Mouse (Mus musculus) urinary bladder, postnatal 0 days (tissue): ENCODE measurements around the gene Lrrc47. TPM values are rescaled to one million over a fixed set of nuclear protein-coding genes. Genes with fewer than 3 reads are reported as not detected.

Source experiments
- polyA plus RNA-seq: library from polyadenylated mRNA; unstranded; fragments of >200 nt; fragmentation: Nextera tagmentation; extraction: Ambion mirVana; gene quantifications from 2 replicates; pipeline ENCODE4 v1.2.1, GENCODE M21; 2015

The Lrrc47 gene
- polyA plus RNA-seq = 11.9 and 12.8 TPM in 2 replicates

DNA sequence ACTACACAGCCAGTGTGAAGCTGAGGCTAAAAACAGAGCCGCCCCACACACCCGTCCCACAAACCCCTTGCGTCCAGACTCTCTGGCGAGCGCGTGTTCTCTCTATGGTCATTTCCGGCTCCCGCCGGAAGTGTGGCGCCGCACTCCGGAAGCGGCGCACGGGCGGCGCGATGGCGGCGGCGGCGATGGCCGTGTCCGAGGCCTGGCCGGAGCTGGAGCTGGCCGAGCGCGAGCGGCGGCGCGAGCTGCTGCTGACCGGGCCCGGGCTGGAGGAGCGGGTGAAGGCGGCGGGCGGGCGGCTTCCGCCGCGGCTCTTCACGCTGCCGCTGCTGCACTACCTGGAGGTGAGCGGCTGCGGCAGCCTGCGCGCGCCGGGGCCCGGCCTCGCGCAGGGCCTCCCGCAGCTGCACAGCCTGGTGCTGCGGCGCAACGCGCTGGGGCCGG is at the start of gene Lrrc47:
Gene Lrrc47, plus strand, starts transcription at position 86 of the 444 bp plus-strand sequence.

DNA sequence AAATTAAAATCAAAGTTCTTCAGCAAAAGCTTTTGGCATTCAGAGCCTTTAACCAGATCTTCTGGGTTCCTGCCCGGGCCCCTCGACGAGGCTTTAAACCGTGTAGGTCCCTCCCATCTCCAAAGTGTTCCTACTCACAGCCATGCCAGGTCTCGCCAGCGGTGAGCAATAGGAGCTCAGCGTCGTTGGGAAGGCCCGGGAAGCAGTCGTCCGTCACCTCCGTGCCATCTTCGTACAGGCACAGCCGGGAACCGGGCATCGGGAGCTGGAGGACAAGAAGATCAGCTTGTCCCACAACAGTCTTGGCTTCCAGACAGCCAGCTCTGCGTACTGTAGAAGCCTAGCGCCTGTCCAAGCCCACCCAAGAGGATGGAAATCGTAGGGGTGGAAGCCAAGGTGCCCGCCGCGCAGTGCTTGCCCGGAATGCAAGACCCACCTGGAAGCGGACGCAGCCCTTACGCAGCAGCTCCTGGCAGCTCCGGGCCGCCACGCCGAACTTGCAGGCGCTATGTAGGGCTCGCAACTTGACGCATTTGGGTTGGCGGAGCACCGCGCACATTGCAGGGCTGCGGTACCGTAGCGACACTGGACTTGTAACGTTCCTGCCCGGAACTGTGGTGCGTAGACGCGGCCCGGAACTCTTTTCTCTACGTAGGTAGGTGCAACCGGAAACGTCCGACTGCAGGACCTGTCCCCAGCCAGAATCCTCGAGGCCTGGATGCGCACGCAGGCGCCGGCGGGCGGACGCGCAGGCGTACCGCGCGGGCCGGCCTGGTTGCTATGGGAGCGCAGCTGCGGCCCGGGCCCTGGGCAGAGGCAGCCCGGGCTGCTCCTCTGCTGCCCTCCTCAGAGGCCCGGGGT is 36.9 kb upstream of the Lrrc47 start, which contains the start of the genes Dffb and Cep104:
Gene Dffb, minus strand, starts transcription at position 696 of the 861 bp plus-strand sequence.
Gene Cep104, plus strand, starts transcription at position 764 of the 861 bp plus-strand sequence.

DNA sequence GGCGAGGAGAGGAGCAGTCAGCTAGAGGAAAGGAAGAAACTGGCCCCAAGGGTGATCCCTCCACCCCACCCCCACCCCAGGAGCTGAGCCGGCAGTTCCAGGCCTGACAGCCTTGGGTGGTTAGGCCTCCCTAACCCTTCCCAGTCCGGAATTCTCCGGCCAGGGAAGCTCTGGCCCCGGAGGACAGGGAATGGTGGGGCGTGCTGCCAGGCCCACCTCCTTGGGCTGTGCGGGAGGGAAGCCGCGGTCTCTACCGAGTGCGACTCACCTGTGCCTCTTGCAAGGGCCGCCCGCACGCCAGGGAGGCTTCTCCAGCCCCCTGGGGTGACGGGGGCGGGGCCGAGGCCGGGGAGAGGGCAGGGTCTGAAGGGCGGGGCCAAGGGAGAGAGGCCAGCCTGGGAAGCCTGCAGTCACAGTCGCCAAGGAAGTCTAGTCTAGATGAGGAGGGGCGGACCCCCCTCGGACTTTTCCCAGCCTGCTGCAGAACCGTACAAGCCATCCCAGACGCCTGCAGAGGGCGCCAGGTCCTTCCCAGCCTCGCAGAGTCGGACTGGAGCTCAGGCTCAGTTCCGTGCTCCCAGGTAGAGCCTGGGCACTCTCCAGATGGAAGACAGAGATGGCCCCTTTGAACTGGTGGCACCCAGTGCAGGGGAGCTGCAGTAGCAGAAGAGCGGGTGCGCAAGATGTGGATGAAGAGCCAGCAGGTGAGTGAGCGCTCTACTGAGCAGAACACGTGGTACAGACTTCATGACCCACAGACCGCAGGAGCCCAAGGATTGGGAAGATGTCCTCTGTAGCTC is 14.3 kb downstream of the Lrrc47 start, which contains the start of gene Smim1:
Gene Smim1, minus strand, starts transcription at position 590 of the 800 bp plus-strand sequence.

DNA sequence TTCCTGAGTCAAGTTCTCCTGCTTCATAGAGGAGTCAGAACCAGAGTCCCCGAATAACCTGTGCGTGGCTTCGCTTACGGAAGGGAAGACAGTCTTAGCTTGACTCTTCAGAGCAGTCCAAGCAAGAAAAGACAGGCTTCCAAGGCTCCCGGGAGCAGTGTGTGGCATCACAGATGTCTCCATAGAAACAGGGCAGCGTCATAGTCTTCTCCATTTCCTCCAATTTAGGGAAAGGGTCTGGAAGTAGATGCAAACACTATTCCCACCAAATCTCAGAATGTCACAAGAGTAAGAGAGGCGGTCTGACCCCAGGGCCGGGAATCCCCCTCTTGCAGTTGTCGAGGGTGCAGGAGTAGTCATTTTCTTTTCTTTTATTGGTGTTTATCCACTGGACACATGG is 31.0 kb downstream of the Lrrc47 start, which contains the start of gene Ccdc27:
Gene Ccdc27, minus strand, starts transcription at position 101 of the 400 bp plus-strand sequence.

Other genes with a start within 250 kb of the Lrrc47 start
- gene A430005L14Rik, start 54.5 kb upstream of the Lrrc47 start, polyA plus RNA-seq = 55.1 and 56.6 TPM in 2 replicates
- 4.0 and 4.9 TPM in 2 replicates for gene Dffb, start 36.6 kb upstream of the Lrrc47 start, polyA plus RNA-seq
- gene Cep104, start 36.5 kb upstream of the Lrrc47 start, polyA plus RNA-seq = 8.3 and 9.0 TPM in 2 replicates
- 42.8 and 45.0 TPM in 2 replicates for gene Smim1, start 14.5 kb downstream of the Lrrc47 start, polyA plus RNA-seq
- gene Ccdc27, start 30.9 kb downstream of the Lrrc47 start, polyA plus RNA-seq = not detected in 2 replicates
- 0.06 and 0.10 TPM in 2 replicates for gene Trp73, start 128.5 kb downstream of the Lrrc47 start, polyA plus RNA-seq
- 13.8 and 16.3 TPM in 2 replicates for gene Wrap73, start 130.6 kb downstream of the Lrrc47 start, polyA plus RNA-seq
- gene Tprgl, start 148.9 kb downstream of the Lrrc47 start, polyA plus RNA-seq = 177 and 180 TPM in 2 replicates
- gene Megf6, start 159.0 kb downstream of the Lrrc47 start, polyA plus RNA-seq = 11.5 and 15.4 TPM in 2 replicates